Mouse (Mus musculus) midbrain, embryonic 11.5 days (tissue): ENCODE data around the gene Clcnka. TPM values are rescaled to one million over a fixed set of nuclear protein-coding genes. Genes with fewer than 3 reads are reported as not detected.

Experiments
- ATAC-seq: fragments of 200-750 bp; cut with Nextera tagmentation; 2 replicates; pipeline ENCODE4 v1.8.0; 2017; ENCODE audit warnings: moderate TSS enrichment, moderate library complexity; ENCODE audit not compliant: low FRiP score
- DNase-seq: peaks from one replicate; pipeline ENCODE4 v3.0.0; 2015; ENCODE audit warnings: low spot score; ENCODE audit errors: missing footprints
- H3K27ac ChIP-seq: fragments of 300-500 bp; sonication (generic); 2 replicates; pipeline ENCODE4 v1.5.1; 2014; ENCODE audit warnings: low read depth, low read length
- H3K27me3 ChIP-seq: fragments of 300-500 bp; sonication (generic); 2 replicates; pipeline ENCODE4 v1.6.1; 2014; ENCODE audit warnings: mild to moderate bottlenecking, low read length, moderate library complexity, mixed read lengths; ENCODE audit not compliant: control insufficient read depth, insufficient read depth
- H3K36me3 ChIP-seq: fragments of 300-500 bp; sonication (generic); 2 replicates; pipeline ENCODE4 v1.6.1; 2014; ENCODE audit warnings: mild to moderate bottlenecking, low read length, moderate library complexity, mixed read lengths; ENCODE audit not compliant: control insufficient read depth, insufficient read depth
- H3K4me1 ChIP-seq: fragments of 300-500 bp; sonication (generic); 2 replicates; pipeline ENCODE4 v1.6.1; 2014; ENCODE audit warnings: low read length; ENCODE audit not compliant: control insufficient read depth, insufficient read depth
- H3K4me2 ChIP-seq: fragments of 300-500 bp; sonication (generic); 2 replicates; pipeline ENCODE4 v1.6.1; 2014; ENCODE audit warnings: mild to moderate bottlenecking, moderate library complexity
- H3K4me3 ChIP-seq: fragments of 300-500 bp; sonication (generic); 2 replicates; pipeline ENCODE4 v1.5.1; 2014; ENCODE audit warnings: low read depth, low read length
- H3K9ac ChIP-seq: fragments of 300-500 bp; sonication (generic); 2 replicates; pipeline ENCODE4 v1.6.1; 2014; ENCODE audit warnings: low read length
- H3K9me3 ChIP-seq: fragments of 300-500 bp; sonication (generic); 2 replicates; pipeline ENCODE4 v1.6.1; 2016; ENCODE audit warnings: low read length; ENCODE audit not compliant: control insufficient read depth
- WGBS: fragments of 180-500 bp; shearing (Covaris S2); extraction: QIAGEN DNeasy Blood & Tissue Kit; methylation state at CpG from one replicate; pipeline ENCODE4 v1.1.7; 2014; 5-methylcytosine and 5-hydroxymethylcytosine counted together
- polyA plus RNA-seq: library from polyadenylated mRNA; unstranded; fragments of >200 nt; fragmentation: Nextera tagmentation; extraction: Ambion mirVana; gene quantifications from 2 replicates; pipeline ENCODE4 v1.2.1, GENCODE M21; 2014

The Clcnka gene
- polyA plus RNA-seq, 1 experiment from 2014 or later, result not detected

DNA sequence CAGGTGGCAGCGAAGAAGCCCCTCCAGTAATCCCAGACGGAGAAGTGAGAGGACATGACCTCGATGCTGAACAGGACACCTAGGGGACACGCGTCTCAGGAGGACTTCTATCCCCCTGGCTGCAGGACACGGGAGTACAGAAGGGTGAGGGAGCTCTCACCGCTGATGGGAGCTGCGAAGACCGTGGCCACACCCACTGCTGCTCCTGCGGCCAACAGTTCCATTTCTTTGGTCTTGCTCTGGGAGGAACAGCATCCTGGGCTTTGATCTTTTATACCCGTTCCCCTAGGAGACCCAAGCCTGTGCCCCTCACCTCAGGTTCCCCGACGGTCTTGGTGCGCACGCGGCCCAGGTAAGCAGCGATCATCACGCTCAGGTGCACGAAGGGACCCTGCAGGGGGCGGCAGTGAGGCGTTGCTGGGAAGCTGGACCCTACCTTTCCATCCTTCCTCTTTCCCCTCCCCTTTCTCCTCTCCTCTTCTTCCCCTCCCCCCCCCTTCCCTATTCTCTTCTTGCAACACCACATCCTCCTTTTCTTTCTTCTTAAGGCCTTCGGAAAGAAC lies 13.0 kb upstream of the Clcnka start:
- Histone ChIP-seq H3K36me3 (no peaks in the 10 kb centered on the region), H3K27ac (no peak overlapping the region), H3K9ac (no peak overlapping the region), H3K9me3 (no peaks in the 10 kb centered on the region), H3K4me3 (no peak overlapping the region), H3K4me1 (no peaks in the 10 kb centered on the region), H3K4me2 (no peak overlapping the region), H3K27me3 (no peaks in the 10 kb centered on the region)
- ATAC-seq, result no peak
- peak; percentile 71 for DNase-seq
- WGBS, result 20% methylated on average over 22 of the region's 22 CpGs

- H3K9me3 ChIP-seq, result no peaks in the 10 kb centered on the region
- ATAC-seq (no peak), DNase-seq (peak; percentile 51)
- no peaks in the 10 kb centered on the region for H3K36me3 ChIP-seq
- no peak overlapping the region for H3K4me2 ChIP-seq
- no peaks in the 10 kb centered on the region for H3K27me3 ChIP-seq
- no peak overlapping the region for H3K27ac ChIP-seq
- H3K4me3 ChIP-seq, result no peak overlapping the region
- 0 out of 2 replicates have a peak, but pooled peaks cover 2% of the 10 kb centered on the region for H3K4me1 ChIP-seq
- 93% methylated on average over 3 of the region's 3 CpGs for WGBS
- no peak overlapping the region for H3K9ac ChIP-seq
Observed at GRCm38 (mm10) chr4:141408577-141408976, 10.1 kb upstream of the Clcnka start.

- Histone ChIP-seq H3K27ac (no peak overlapping the region), H3K27me3 (no peaks in the 10 kb centered on the region), H3K9ac (no peak overlapping the region), H3K4me1 (0 out of 2 replicates have a peak, but pooled peaks cover 2% of the 10 kb centered on the region), H3K36me3 (no peaks in the 10 kb centered on the region), H3K4me2 (no peak overlapping the region), H3K9me3 (no peaks in the 10 kb centered on the region), H3K4me3 (no peak overlapping the region)
- 53% methylated on average over 13 of the region's 14 CpGs for WGBS
- ATAC-seq (no peak), DNase-seq (peak; percentile 86)
Observed at GRCm38 (mm10) chr4:141406516-141407299, 8.2 kb upstream of the Clcnka start.

DNA sequence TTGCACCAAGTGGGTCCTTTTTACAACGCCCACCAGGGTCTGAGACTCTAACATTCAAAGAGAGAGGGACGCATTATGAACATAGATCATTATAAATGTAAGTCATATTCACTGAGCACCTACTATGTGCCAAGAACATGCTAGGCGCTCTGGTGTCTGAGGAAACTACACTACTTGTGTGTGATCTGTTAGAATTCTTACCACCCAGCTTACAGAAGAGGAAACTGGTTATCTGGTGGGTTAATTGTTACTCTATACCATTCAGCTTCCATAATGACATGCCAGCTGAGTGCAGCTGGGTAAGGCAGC lies 6.7 kb upstream of the Clcnka start:
- 0 out of 2 replicates have a peak, but pooled peaks cover 2% of the 10 kb centered on the region for H3K4me1 ChIP-seq
- H3K4me3 ChIP-seq, result no peak overlapping the region
- no peak; the same call in 1 of the 2 replicates for ATAC-seq
- H3K9me3 ChIP-seq, result no peaks in the 10 kb centered on the region
- no peak overlapping the region for H3K27ac ChIP-seq
- no peak overlapping the region for H3K9ac ChIP-seq
- no peaks in the 10 kb centered on the region for H3K27me3 ChIP-seq
- no peak overlapping the region for H3K4me2 ChIP-seq
- peak; percentile 44 for DNase-seq
- no peaks in the 10 kb centered on the region for H3K36me3 ChIP-seq
- WGBS, result 93% methylated on average over 3 of the region's 3 CpGs

DNA sequence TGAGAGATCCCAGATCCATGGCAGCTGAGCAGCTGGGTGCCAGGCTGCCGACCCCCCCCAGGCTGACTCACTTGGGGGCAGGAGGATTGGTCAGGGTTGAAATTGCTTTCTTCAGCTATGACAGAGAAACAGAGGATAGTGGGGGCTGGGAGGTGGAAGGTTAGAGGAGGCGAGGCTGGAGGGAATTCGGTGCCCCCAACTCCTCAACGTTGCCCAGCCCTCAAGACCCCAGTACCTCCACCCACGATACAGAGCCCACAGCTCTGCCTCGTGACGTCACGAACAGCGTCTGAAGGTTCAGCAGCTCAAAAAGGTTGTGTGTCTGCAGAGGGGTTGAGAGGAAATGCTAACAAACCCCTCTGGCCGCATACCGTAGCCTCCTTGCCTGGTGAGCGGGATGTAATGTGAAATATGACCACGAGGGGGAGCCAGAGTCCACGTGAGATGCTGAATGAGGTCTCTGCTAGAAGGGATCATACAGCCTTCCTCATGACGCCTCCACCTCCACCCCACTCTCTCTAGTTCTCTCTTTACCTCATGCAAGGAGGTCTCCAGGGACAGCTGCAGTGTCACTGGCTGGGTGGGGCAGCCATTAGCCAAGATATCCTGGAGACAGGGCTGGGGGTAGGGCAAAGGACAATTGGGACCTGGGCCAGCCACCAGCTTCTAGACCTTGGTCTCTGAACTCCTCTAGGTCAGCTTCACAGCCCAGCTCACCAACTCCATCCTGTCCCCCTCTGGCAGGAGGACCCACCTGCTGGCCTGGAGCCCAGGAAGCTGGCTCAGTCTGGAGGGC lies 6.2 kb upstream of the Clcnka start:
- 15% methylated on average over 15 of the region's 15 CpGs for whole genome bisulfite sequencing
- Histone ChIP-seq H3K9ac (peak overlapping the region; percentile 25; the same call in 1 of the 2 replicates), H3K4me1 (0 out of 2 replicates have a peak, but pooled peaks cover 2% of the 10 kb centered on the region), H3K36me3 (no peaks in the 10 kb centered on the region), H3K9me3 (no peaks in the 10 kb centered on the region), H3K4me3 (no peak overlapping the region), H3K4me2 (no peak overlapping the region), H3K27ac (no peak overlapping the region), H3K27me3 (no peaks in the 10 kb centered on the region)
- peak; percentile 73 for ATAC-seq
- peak; percentile 99 for DNase-seq

GRCm38 (mm10) chr4:141400171-141400570 lies 1.6 kb upstream of the Clcnka start:
- H3K4me2 ChIP-seq, result no peak overlapping the region
- 85% methylated on average over 15 of the region's 15 CpGs for WGBS
- H3K27ac ChIP-seq, result no peak overlapping the region
- H3K4me1 ChIP-seq, result 0 out of 2 replicates have a peak, but pooled peaks cover 2% of the 10 kb centered on the region
- ATAC-seq (no peak), DNase-seq (no peak)
- H3K36me3 ChIP-seq, result no peaks in the 10 kb centered on the region
- no peaks in the 10 kb centered on the region for H3K9me3 ChIP-seq
- H3K9ac ChIP-seq, result no peak overlapping the region
- H3K27me3 ChIP-seq, result no peaks in the 10 kb centered on the region
- no peak overlapping the region for H3K4me3 ChIP-seq

- H3K9me3 ChIP-seq, result no peaks in the 10 kb centered on the region
- WGBS, result 67% methylated on average over 11 of the region's 12 CpGs
- H3K4me1 ChIP-seq, result no peaks in the 10 kb centered on the region
- H3K9ac ChIP-seq, result no peak overlapping the region
- no peak overlapping the region for H3K4me3 ChIP-seq
- H3K4me2 ChIP-seq, result no peak overlapping the region
- DNase-seq, result no peak
- no peaks in the 10 kb centered on the region for H3K27me3 ChIP-seq
- no peaks in the 10 kb centered on the region for H3K36me3 ChIP-seq
- H3K27ac ChIP-seq, result no peak overlapping the region
- ATAC-seq, result no peak
Observed at GRCm38 (mm10) chr4:141397861-141398260, 663 bp downstream of the Clcnka start.

- Histone ChIP-seq H3K9ac (no peak overlapping the region), H3K4me3 (no peak overlapping the region), H3K9me3 (no peaks in the 10 kb centered on the region), H3K36me3 (no peaks in the 10 kb centered on the region), H3K4me2 (no peak overlapping the region), H3K4me1 (no peaks in the 10 kb centered on the region), H3K27ac (no peak overlapping the region), H3K27me3 (no peaks in the 10 kb centered on the region)
- no peak for DNase-seq
- WGBS, result 25% methylated on average over 16 of the region's 16 CpGs
- 0 out of 2 replicates have a peak, but pooled peaks have one; percentile 16 for ATAC-seq
Observed at GRCm38 (mm10) chr4:141394751-141395150, 3.8 kb downstream of the Clcnka start.

DNA sequence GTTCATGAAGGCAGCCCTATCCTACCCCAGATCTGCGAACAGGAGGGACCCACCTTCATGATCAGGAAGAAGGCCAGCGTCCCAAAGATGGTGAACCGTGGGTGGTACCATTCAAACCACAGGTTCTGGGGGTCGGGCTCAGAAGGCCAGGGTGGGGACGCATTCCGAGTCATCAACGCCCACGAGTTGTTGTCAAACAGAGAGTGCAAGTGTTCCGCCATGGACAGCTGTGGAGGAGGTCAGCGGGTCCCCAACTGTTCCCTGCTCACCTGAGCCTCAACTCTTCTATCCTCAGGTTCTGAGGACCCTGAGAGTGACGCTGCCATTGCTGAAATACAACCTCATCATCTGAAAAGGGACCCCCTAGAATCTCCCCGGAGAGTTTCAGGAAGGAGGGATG lies 7.2 kb downstream of the Clcnka start:
- no peak overlapping the region for H3K4me2 ChIP-seq
- H3K27ac ChIP-seq, result no peak overlapping the region
- ATAC-seq (no peak), DNase-seq (no peak)
- H3K4me1 ChIP-seq, result no peaks in the 10 kb centered on the region
- H3K9ac ChIP-seq, result no peak overlapping the region
- H3K9me3 ChIP-seq, result no peaks in the 10 kb centered on the region
- 77% methylated on average over 12 of the region's 12 CpGs for WGBS
- no peak overlapping the region for H3K4me3 ChIP-seq
- no peaks in the 10 kb centered on the region for H3K27me3 ChIP-seq
- H3K36me3 ChIP-seq, result no peaks in the 10 kb centered on the region
